Mouse (Mus musculus) MEL (cell line): Measurements from ENCODE around the gene Lrrc4b. TPM values are rescaled to one million over a fixed set of nuclear protein-coding genes. Genes with fewer than 3 reads are reported as not detected.

ENCODE experiments used
- DNase-seq: peaks from one replicate; pipeline ENCODE4 v3.0.0; 2011; ENCODE audit warnings: low read depth, low spot score
- H3K27ac ChIP-seq: 2 replicates; pipeline ENCODE4 v1.5.1; 2012; ENCODE audit warnings: low read depth, mild to moderate bottlenecking, control low read depth, low read length, moderate library complexity; ENCODE audit not compliant: control insufficient read depth
- H3K27me3 ChIP-seq, 2 experiments: fragments of 150-350 bp in 1 of 2; sonication (generic) in 1 of 2; 2 replicates each; pipeline ENCODE4 v1.6.1; 2012; ENCODE audit warnings: low read length in 2 of 2, mild to moderate bottlenecking in 2 of 2, improper control_type of control experiment in 1 of 2, moderate library complexity in 1 of 2; ENCODE audit not compliant: insufficient read depth in 2 of 2, control insufficient read depth in 1 of 2
- H3K36me3 ChIP-seq, 2 experiments: 2 replicates each; pipeline ENCODE4 v1.6.1; 2012 to 2014; ENCODE audit warnings: low read length in 2 of 2, improper control_type of control experiment in 1 of 2, inconsistent platforms in 1 of 2, mild to moderate bottlenecking in 1 of 2; ENCODE audit not compliant: insufficient read depth in 2 of 2, control insufficient read depth in 1 of 2
- H3K4me1 ChIP-seq, 2 experiments: fragments of 150-350 bp in 1 of 2; sonication (generic) in 1 of 2; 2 replicates each; pipeline ENCODE4 v1.6.1; 2012; ENCODE audit warnings: low read length in 2 of 2, improper control_type of control experiment in 1 of 2, mild to moderate bottlenecking in 1 of 2; ENCODE audit not compliant: insufficient read depth in 2 of 2, control insufficient read depth in 1 of 2
- H3K4me3 ChIP-seq, 2 experiments: fragments of 150-350 bp in 1 of 2; sonication (generic) in 1 of 2; 2 replicates each; pipeline ENCODE4 v1.5.1; 2012; ENCODE audit warnings: low read depth in 2 of 2, low read length in 2 of 2, mild to moderate bottlenecking in 2 of 2, moderate library complexity in 2 of 2, control low read depth in 1 of 2, improper control_type of control experiment in 1 of 2; ENCODE audit not compliant: control insufficient read depth in 1 of 2, insufficient read depth in 1 of 2
- H3K79me2 ChIP-seq: 2 replicates; pipeline ENCODE4 v1.6.1; 2012; ENCODE audit warnings: mild to moderate bottlenecking, low read length, moderate library complexity; ENCODE audit not compliant: control insufficient read depth, poor library complexity, insufficient read depth
- H3K9ac ChIP-seq: 2 replicates; pipeline ENCODE4 v1.6.1; 2012; ENCODE audit warnings: low read depth, mild to moderate bottlenecking, control low read depth, low read length, moderate library complexity; ENCODE audit not compliant: control insufficient read depth, poor library complexity, severe bottlenecking
- H3K9me3 ChIP-seq: fragments of 150-350 bp; sonication (generic); replicated peaks from 2 replicates; pipeline ENCODE4 v1.6.1; 2012; ENCODE audit warnings: mild to moderate bottlenecking, low read length, improper control_type of control experiment, moderate library complexity; ENCODE audit not compliant: insufficient read depth
- CHD1 ChIP-seq: IDR thresholded peaks from 2 replicates; pipeline ENCODE4 v1.6.1; 2012; ENCODE audit warnings: low read depth, mild to moderate bottlenecking, inconsistent platforms, low read length, improper control_type of control experiment
- CTCF ChIP-seq, 3 experiments: IDR thresholded peaks in 2 of 3; conservative IDR thresholded peaks in 1 of 3; 2 replicates each; pipeline ENCODE4 v1.5.1; 2011 to 2012; ENCODE audit warnings: low read length in 3 of 3, low read depth in 2 of 3, mild to moderate bottlenecking in 2 of 3, improper control_type of control experiment in 1 of 3, inconsistent platforms in 1 of 3, mixed read lengths in 1 of 3, moderate library complexity in 1 of 3; ENCODE audit not compliant: control insufficient read depth in 1 of 3, insufficient read depth in 1 of 3, poor library complexity in 1 of 3, severe bottlenecking in 1 of 3
- E2F4 ChIP-seq: IDR thresholded peaks from 2 replicates; pipeline ENCODE4 v1.6.1; 2011; ENCODE audit warnings: low read depth, low read length, improper control_type of control experiment, borderline replicate concordance
- ELF1 ChIP-seq: IDR thresholded peaks from 2 replicates; pipeline ENCODE4 v1.6.1; 2014; ENCODE audit warnings: low read depth, mild to moderate bottlenecking, inconsistent platforms, low read length, improper control_type of control experiment, moderate library complexity
- EP300 ChIP-seq, 2 experiments: IDR thresholded peaks; 2 replicates each; pipeline ENCODE4 v1.6.1; 2011; ENCODE audit warnings: improper control_type of control experiment in 2 of 2, low read length in 2 of 2, low read depth in 1 of 2, mild to moderate bottlenecking in 1 of 2
- ETS1 ChIP-seq: IDR thresholded peaks from 2 replicates; pipeline ENCODE4 v1.6.1; 2012; ENCODE audit warnings: low read depth, mild to moderate bottlenecking, inconsistent platforms, low read length, improper control_type of control experiment, moderate library complexity
- GATA1 ChIP-seq: IDR thresholded peaks from 2 replicates; pipeline ENCODE4 v1.6.1; 2011; ENCODE audit warnings: low read depth, low read length, improper control_type of control experiment
- KAT2A ChIP-seq: conservative IDR thresholded peaks from 2 replicates; pipeline ENCODE4 v1.6.1; 2012; ENCODE audit warnings: low read depth, low read length, improper control_type of control experiment, inconsistent platforms
- MEF2A ChIP-seq: IDR thresholded peaks from 2 replicates; pipeline ENCODE4 v1.6.1; 2014; ENCODE audit warnings: low read depth, mild to moderate bottlenecking, inconsistent platforms, low read length, improper control_type of control experiment; ENCODE audit not compliant: poor library complexity, insufficient replicate concordance, severe bottlenecking; ENCODE audit errors: extremely low read depth
- MYB ChIP-seq: IDR thresholded peaks from 2 replicates; pipeline ENCODE4 v1.6.1; 2011; ENCODE audit warnings: mild to moderate bottlenecking, low read depth, low read length, improper control_type of control experiment
- MYC ChIP-seq: IDR thresholded peaks from 2 replicates; pipeline ENCODE4 v1.6.1; 2011; ENCODE audit warnings: low read depth, mild to moderate bottlenecking, low read length, improper control_type of control experiment, moderate library complexity
- NELFE ChIP-seq: IDR thresholded peaks from 2 replicates; pipeline ENCODE4 v1.6.1; 2011; ENCODE audit warnings: low read depth, low read length, improper control_type of control experiment
- POLR2A ChIP-seq, 2 experiments: IDR thresholded peaks; 2 replicates each; pipeline ENCODE4 v1.6.1; 2011 to 2012; ENCODE audit warnings: low read length in 2 of 2, mild to moderate bottlenecking in 2 of 2, control low read depth in 1 of 2, improper control_type of control experiment in 1 of 2, low read depth in 1 of 2, moderate library complexity in 1 of 2; ENCODE audit not compliant: control insufficient read depth in 1 of 2, insufficient read depth in 1 of 2, poor library complexity in 1 of 2
- POLR2AphosphoS2 ChIP-seq: IDR thresholded peaks from 2 replicates; pipeline ENCODE4 v1.6.1; 2011; ENCODE audit warnings: low read length, improper control_type of control experiment
- POLR2AphosphoS5 ChIP-seq: IDR thresholded peaks from 2 replicates; pipeline ENCODE4 v1.6.1; 2012; ENCODE audit warnings: low read depth, borderline replicate concordance, mild to moderate bottlenecking, inconsistent platforms, low read length, moderate library complexity, mixed read lengths
- RAD21 ChIP-seq: IDR thresholded peaks from 2 replicates; pipeline ENCODE4 v1.6.1; 2011; ENCODE audit warnings: mild to moderate bottlenecking, low read depth, low read length, improper control_type of control experiment
- RCOR1 ChIP-seq: IDR thresholded peaks from 2 replicates; pipeline ENCODE4 v1.6.1; 2012; ENCODE audit warnings: low read depth, mild to moderate bottlenecking, inconsistent platforms, low read length, improper control_type of control experiment
- SIN3A ChIP-seq: IDR thresholded peaks from 2 replicates; pipeline ENCODE4 v1.6.1; 2012; ENCODE audit warnings: low read length, improper control_type of control experiment, inconsistent platforms
- TAL1 ChIP-seq: IDR thresholded peaks from 2 replicates; pipeline ENCODE4 v1.6.1; 2012; ENCODE audit warnings: mild to moderate bottlenecking, inconsistent platforms, low read length, moderate library complexity, mixed read lengths
- TBP ChIP-seq: IDR thresholded peaks from 2 replicates; pipeline ENCODE4 v1.8.0; 2011; ENCODE audit warnings: low read depth, low read length, improper control_type of control experiment
- TCF12 ChIP-seq: IDR thresholded peaks from 2 replicates; pipeline ENCODE4 v1.6.1; 2014; ENCODE audit warnings: low read depth, mild to moderate bottlenecking, inconsistent platforms, low read length, improper control_type of control experiment, moderate library complexity
- USF2 ChIP-seq, 2 experiments: IDR thresholded peaks; 2 replicates each; pipeline ENCODE4 v1.6.1; 2011 to 2012; ENCODE audit warnings: improper control_type of control experiment in 2 of 2, low read length in 2 of 2, borderline replicate concordance in 1 of 2, inconsistent platforms in 1 of 2, low read depth in 1 of 2, mild to moderate bottlenecking in 1 of 2; ENCODE audit not compliant: insufficient read depth in 1 of 2
- ZC3H11A ChIP-seq: IDR thresholded peaks from 2 replicates; pipeline ENCODE4 v1.6.1; 2012; ENCODE audit warnings: low read depth, mild to moderate bottlenecking, inconsistent platforms, low read length, improper control_type of control experiment
- polyA plus RNA-seq, 2 experiments: library from polyadenylated mRNA; stranded (reverse) in 1 of 2; unstranded in 1 of 2; fragments of >175 nt in 1 of 2; fragments of >200 nt in 1 of 2; gene quantifications; 2 replicates each; pipeline versions ENCODE4 v1.2.1 to v1.2.4; 2012; ENCODE audit warnings: low replicate concordance in 2 of 2, low read depth in 1 of 2; ENCODE audit not compliant: insufficient read length in 2 of 2, insufficient read depth in 1 of 2, missing spikeins in 1 of 2
- total RNA-seq: library from RNA; depleted of rRNA; stranded (reverse); fragments of 300-350 nt; gene quantifications from 2 replicates; pipeline ENCODE4 v1.2.3, GENCODE M21; 2012

The Lrrc4b gene
- total and polyA plus RNA-seq, 3 experiments: 0.58 to 4.4 TPM; not detected in 1

- TF ChIP-seq RCOR1 (no peak), KAT2A (peak; percentile 94), NELFE (peak; percentile 80), RAD21 (no peak), ETS1 (peak; percentile 41; the same call in 1 of the 2 replicates), POLR2AphosphoS5 (no peak), MYC (peak; percentile 65; the same call in 1 of the 2 replicates), POLR2AphosphoS2 (peak; percentile 71; the same call in 1 of the 2 replicates), MYB (no peak), TCF12 (0 out of 2 replicates have a peak, but pooled peaks have one; percentile 25), USF2 (IDR thresholded peaks at IDR 0.05; ENCODE audit: borderline replicate concordance in 1 of 2, insufficient read depth in 1 of 2, low read depth in 1 of 2, low read length in 2 of 2) (no peak)
Measured at GRCm38 (mm10) chr7:44467811-44468411, 39.1 kb downstream of the Lrrc4b start, which contains the start of gene Josd2 (continued).

- peak; percentile 20 for DNase-seq
- H3K27ac ChIP-seq: no peak overlapping the region
- TF ChIP-seq TBP (no peak), POLR2AphosphoS5 (no peak), E2F4 (no peak), ZC3H11A (no peak), RCOR1 (no peak), ETS1 (no peak), GATA1 (no peak), CHD1 (no peak), POLR2A (IDR thresholded peaks at IDR 0.05; ENCODE audit: control insufficient read depth in 1 of 2, insufficient read depth in 1 of 2, low read depth in 1 of 2, low read length in 2 of 2, poor library complexity in 1 of 2) (no peak), EP300 (IDR thresholded peaks at IDR 0.05; ENCODE audit: low read depth in 1 of 2, low read length in 2 of 2) (no peak), CTCF (IDR thresholded peaks at IDR 0.05 in 2 of 3, conservative IDR thresholded peaks at IDR 0.05 in 1 of 3; ENCODE audit: control insufficient read depth in 1 of 3, insufficient read depth in 1 of 3, low read depth in 2 of 3, low read length in 3 of 3, poor library complexity in 1 of 3, severe bottlenecking in 1 of 3) (no peak), TAL1 (no peak), MYC (no peak), POLR2AphosphoS2 (no peak), ELF1 (no peak), SIN3A (no peak), MYB (no peak), MEF2A (no peak), TCF12 (no peak)
- TF ChIP-seq, all 39 proteins: peak for 0
Measured at GRCm38 (mm10) chr7:44468644-44469285, 39.9 kb downstream of the Lrrc4b start.

More at GRCm38 (mm10) chr7:44468644-44469285, 39.9 kb downstream of the Lrrc4b start:
- Histone ChIP-seq H3K27me3 (no peaks in the 10 kb centered on the region), H3K79me2 (peaks cover 3% of the 10 kb centered on the region), H3K36me3 (no peaks in the 10 kb centered on the region), H3K9ac (peak overlapping the region; percentile 74), H3K4me3 (peak overlapping the region; percentile 58 to 76), H3K4me1 (peaks cover 0 to 13% of the 10 kb centered on the region in 2 experiments; a peak in 2 of 4 replicates), H3K9me3 (no peaks in the 10 kb centered on the region)
